Mouse (Mus musculus): ENCODE results near the gene Tmem204. TPM values are rescaled to one million over a fixed set of nuclear protein-coding genes. Genes with fewer than 3 reads are reported as not detected.

The Tmem204 gene
- polyA plus RNA-seq, 1 experiment: 340 TPM

GRCm38 (mm10) chr17:25047143-25047542 is 36.2 kb downstream of the Tmem204 start:
- Histone ChIP-seq H3K4me3 (replicated peaks; ENCODE audit: extremely low read depth, low read depth, low read length) (no peak overlapping the region), H3K4me1 (ENCODE audit: control insufficient read depth, insufficient read depth, low read length) (no peaks in the 10 kb centered on the region)
- TF ChIP-seq POLR2A (IDR thresholded peaks at IDR 0.05; ENCODE audit: borderline replicate concordance, extremely low read depth, low read depth, low read length) (no peak), CTCF (IDR thresholded peaks at IDR 0.05; ENCODE audit: insufficient read depth, low read length) (no peak)
- WGBS: 62% methylated on average over 6 of the region's 6 CpGs
- no peak for DNase-seq

GRCm38 (mm10) chr17:25045281-25045680 is 38.1 kb downstream of the Tmem204 start:
- Histone ChIP-seq H3K4me3 (replicated peaks; ENCODE audit: extremely low read depth, low read depth, low read length) (no peak overlapping the region), H3K4me1 (ENCODE audit: control insufficient read depth, insufficient read depth, low read length) (no peaks in the 10 kb centered on the region)
- DNase-seq: no peak
- 86% methylated on average over 4 of the region's 4 CpGs for WGBS
- TF ChIP-seq POLR2A (IDR thresholded peaks at IDR 0.05; ENCODE audit: borderline replicate concordance, extremely low read depth, low read depth, low read length): no peak
- TF ChIP-seq CTCF (IDR thresholded peaks at IDR 0.05; ENCODE audit: insufficient read depth, low read length): no peak

- Histone ChIP-seq H3K4me3 (replicated peaks; ENCODE audit: extremely low read depth, low read depth, low read length) (no peak overlapping the region), H3K4me1 (ENCODE audit: control insufficient read depth, insufficient read depth, low read length) (no peaks in the 10 kb centered on the region)
- TF ChIP-seq CTCF (IDR thresholded peaks at IDR 0.05; ENCODE audit: insufficient read depth, low read length) (no peak), POLR2A (IDR thresholded peaks at IDR 0.05; ENCODE audit: borderline replicate concordance, extremely low read depth, low read depth, low read length) (no peak)
- DNase-seq: no peak
- WGBS: 63% methylated on average over 7 of the region's 7 CpGs
Measured at GRCm38 (mm10) chr17:25044879-25045278, 38.5 kb downstream of the Tmem204 start.

GRCm38 (mm10) chr17:25036183-25036582 is 47.2 kb downstream of the Tmem204 start:
- TF ChIP-seq POLR2A (IDR thresholded peaks at IDR 0.05; ENCODE audit: borderline replicate concordance, extremely low read depth, low read depth, low read length): no peak
- peak; percentile 68 for TF ChIP-seq CTCF (IDR thresholded peaks at IDR 0.05; ENCODE audit: insufficient read depth, low read length)
- 65% methylated on average over 4 of the region's 4 CpGs for WGBS
- Histone ChIP-seq H3K4me1 (ENCODE audit: control insufficient read depth, insufficient read depth, low read length) (no peaks in the 10 kb centered on the region; the same call in 1 of the 2 replicates), H3K4me3 (replicated peaks; ENCODE audit: extremely low read depth, low read depth, low read length) (no peak overlapping the region)
- no peak for DNase-seq

GRCm38 (mm10) chr17:25016292-25017132 is 66.9 kb downstream of the Tmem204 start:
- peaks cover 2% of the 10 kb centered on the region; the same call in 1 of the 2 replicates for H3K4me1 ChIP-seq (ENCODE audit: control insufficient read depth, insufficient read depth, low read length)
- TF ChIP-seq POLR2A (IDR thresholded peaks at IDR 0.05; ENCODE audit: borderline replicate concordance, extremely low read depth, low read depth, low read length): peak; percentile 75; the same call in 1 of the 2 replicates
- 0 out of 2 replicates have a peak, but pooled peaks have one; percentile 8 for TF ChIP-seq CTCF (IDR thresholded peaks at IDR 0.05; ENCODE audit: insufficient read depth, low read length)
- under 1% methylated on average over 55 of the region's 55 CpGs for WGBS

GRCm38 (mm10) chr17:25015655-25016291 is 67.6 kb downstream of the Tmem204 start, which contains the start of the genes Cramp1l and Ift140:
TSS of gene Cramp1l (minus strand) at chr17:25015788.
TSS of gene Ift140 (plus strand) at chr17:25016085.
- peak; percentile 97 for DNase-seq
- under 1% methylated on average over 62 of the region's 62 CpGs for WGBS
- TF ChIP-seq CTCF (IDR thresholded peaks at IDR 0.05; ENCODE audit: insufficient read depth, low read length) (no peak), POLR2A (IDR thresholded peaks at IDR 0.05; ENCODE audit: borderline replicate concordance, extremely low read depth, low read depth, low read length) (peak; percentile 58; the same call in 1 of the 2 replicates)
- Histone ChIP-seq H3K4me3 (replicated peaks; ENCODE audit: extremely low read depth, low read depth, low read length) (peak within 1 kb of the TSS; percentile 88), H3K4me1 (ENCODE audit: control insufficient read depth, insufficient read depth, low read length) (peaks cover 2% of the 10 kb centered on the region; the same call in 1 of the 2 replicates)

More at GRCm38 (mm10) chr17:25016292-25017132, 66.9 kb downstream of the Tmem204 start:
- peak overlapping the region; percentile 57 for H3K4me3 ChIP-seq (replicated peaks; ENCODE audit: extremely low read depth, low read depth, low read length)
- peak; percentile 71 for DNase-seq

- TF ChIP-seq CTCF (IDR thresholded peaks at IDR 0.05; ENCODE audit: insufficient read depth, low read length) (no peak), POLR2A (IDR thresholded peaks at IDR 0.05; ENCODE audit: borderline replicate concordance, extremely low read depth, low read depth, low read length) (0 out of 2 replicates have a peak, but pooled peaks have one; percentile 25)
- no peak for DNase-seq
- under 1% methylated on average over 39 of the region's 39 CpGs for WGBS
- Histone ChIP-seq H3K4me1 (ENCODE audit: control insufficient read depth, insufficient read depth, low read length) (peaks cover 2% of the 10 kb centered on the region; the same call in 1 of the 2 replicates), H3K4me3 (replicated peaks; ENCODE audit: extremely low read depth, low read depth, low read length) (peak overlapping the region; percentile 88)
Measured at GRCm38 (mm10) chr17:25014841-25015570, 68.4 kb downstream of the Tmem204 start.

GRCm38 (mm10) chr17:25013606-25014501 is 69.5 kb downstream of the Tmem204 start:
- Histone ChIP-seq H3K4me3 (replicated peaks; ENCODE audit: extremely low read depth, low read depth, low read length) (peak overlapping the region; percentile 88), H3K4me1 (ENCODE audit: control insufficient read depth, insufficient read depth, low read length) (peaks cover 5% of the 10 kb centered on the region)
- DNase-seq: peak; percentile 48
- under 1% methylated on average over 80 of the region's 81 CpGs for WGBS
- no peak for TF ChIP-seq CTCF (IDR thresholded peaks at IDR 0.05; ENCODE audit: insufficient read depth, low read length)
- TF ChIP-seq POLR2A (IDR thresholded peaks at IDR 0.05; ENCODE audit: borderline replicate concordance, extremely low read depth, low read depth, low read length): no peak; the same call in 1 of the 2 replicates

Other genes with a start within 250 kb of the Tmem204 start
- 56.1 and 83.4 TPM in 2 replicates for gene Hagh, start 243.4 kb downstream of the Tmem204 start, polyA plus RNA-seq (2012; rRNA removed)
- 6.4 and 7.8 TPM in 2 replicates for gene Fahd1, start 233.2 kb downstream of the Tmem204 start, polyA plus RNA-seq (2012; rRNA removed)
- 3.0 and 3.9 TPM in 2 replicates for gene Igfals, start 217.6 kb downstream of the Tmem204 start, polyA plus RNA-seq (2012; rRNA removed)
- 23.6 and 36.7 TPM in 2 replicates for gene Nubp2, start 197.2 kb downstream of the Tmem204 start, polyA plus RNA-seq (2012; rRNA removed)
- gene Spsb3, start 196.9 kb downstream of the Tmem204 start, polyA plus RNA-seq (2012; rRNA removed): 76.4 and 85.4 TPM in 2 replicates
- 41.1 and 48.0 TPM in 2 replicates for gene Eme2, start 188.5 kb downstream of the Tmem204 start, polyA plus RNA-seq (2012; rRNA removed)
- 100 and 115 TPM in 2 replicates for gene Mrps34, start 188.5 kb downstream of the Tmem204 start, polyA plus RNA-seq (2012; rRNA removed)
- 55.8 and 69.4 TPM in 2 replicates for gene Nme3, start 187.1 kb downstream of the Tmem204 start, polyA plus RNA-seq (2012; rRNA removed)
- gene Mapk8ip3, start 146.6 kb downstream of the Tmem204 start, polyA plus RNA-seq (2012; rRNA removed): 110 and 119 TPM in 2 replicates
- 6.1 and 10.2 TPM in 2 replicates for gene Jpt2, start 122.9 kb downstream of the Tmem204 start, polyA plus RNA-seq (2012; rRNA removed)
- gene Cramp1l, start 67.8 kb downstream of the Tmem204 start, polyA plus RNA-seq (2012; rRNA removed): 16.4 and 18.0 TPM in 2 replicates
- 9.1 and 11.1 TPM in 2 replicates for gene Ift140, start 67.5 kb downstream of the Tmem204 start, polyA plus RNA-seq (2012; rRNA removed)
- gene Telo2, start 32.4 kb upstream of the Tmem204 start, polyA plus RNA-seq (2012; rRNA removed): 17.9 and 19.2 TPM in 2 replicates
- gene Ptx4, start 37.2 kb upstream of the Tmem204 start, polyA plus RNA-seq (2012; rRNA removed): not detected in 2 replicates
- gene Clcn7, start 49.8 kb upstream of the Tmem204 start, polyA plus RNA-seq (2012; rRNA removed): 35.3 and 44.6 TPM in 2 replicates
- gene Ccdc154, start 78.9 kb upstream of the Tmem204 start, polyA plus RNA-seq (2012; rRNA removed): not detected in 2 replicates
- 6.2 and 6.9 TPM in 2 replicates for gene Gm38655, start 91.9 kb upstream of the Tmem204 start, polyA plus RNA-seq (2012; rRNA removed)
- 9.4 and 10.2 TPM in 2 replicates for gene BC003965, start 101.0 kb upstream of the Tmem204 start, polyA plus RNA-seq (2012; rRNA removed)
- 29.8 and 32.0 TPM in 2 replicates for gene Unkl, start 104.8 kb upstream of the Tmem204 start, polyA plus RNA-seq (2012; rRNA removed)
- gene Gnptg, start 156.5 kb upstream of the Tmem204 start, polyA plus RNA-seq (2012; rRNA removed): 46.3 and 55.6 TPM in 2 replicates
- gene Tsr3, start 156.6 kb upstream of the Tmem204 start, polyA plus RNA-seq (2012; rRNA removed): 16.9 TPM in 2 replicates
- gene Baiap3, start 172.8 kb upstream of the Tmem204 start, polyA plus RNA-seq (2012; rRNA removed): 23.8 and 28.3 TPM in 2 replicates
- 138 and 178 TPM in 2 replicates for gene Ube2i, start 191.0 kb upstream of the Tmem204 start, polyA plus RNA-seq (2012; rRNA removed)
- gene Prss34, start 214.8 kb upstream of the Tmem204 start, polyA plus RNA-seq (2012; rRNA removed): 0.27 and 0.46 TPM in 2 replicates
- not detected in 2 replicates for gene Prss28, start 225.1 kb upstream of the Tmem204 start, polyA plus RNA-seq (2012; rRNA removed)
- not detected in 2 replicates for gene Prss29, start 235.1 kb upstream of the Tmem204 start, polyA plus RNA-seq (2012; rRNA removed)